Mouse (Mus musculus) mammary gland, adult 2 months (tissue): ENCODE results near the gene Gm21118. TPM values are rescaled to one million over a fixed set of nuclear protein-coding genes. Genes with fewer than 3 reads are reported as not detected.

Experiments
- polyA plus RNA-seq: library from polyadenylated mRNA; depleted of rRNA; stranded (reverse); fragments of >200 nt; gene quantifications from 2 replicates; pipeline ENCODE4 v1.2.3, GENCODE M21; 2012; ENCODE audit warnings: low replicate concordance; rRNA removed

The Gm21118 gene
- not detected in 2 replicates for polyA plus RNA-seq

DNA sequence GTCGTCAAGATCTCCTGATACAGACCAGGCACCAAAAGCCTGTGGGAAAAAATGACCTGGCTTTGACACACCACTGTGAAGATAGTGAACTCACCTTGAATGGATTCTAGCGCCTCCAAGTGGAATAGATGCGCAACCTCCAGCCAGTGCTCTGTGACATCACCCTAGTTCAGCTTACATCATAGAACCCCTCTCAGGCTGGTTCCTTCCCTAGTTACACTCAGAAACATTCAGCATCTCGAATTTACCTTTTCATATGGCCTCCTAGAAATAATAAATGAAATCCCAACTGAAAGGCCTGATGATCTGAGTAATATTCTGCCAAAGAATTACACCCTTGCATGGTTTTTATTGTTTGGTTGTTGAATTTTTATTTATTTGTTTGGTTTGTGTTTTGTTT, at the start of gene Gm21118:
Gene Gm21118 (minus strand): TSS at position 101 of the 400 bp plus-strand sequence.

DNA sequence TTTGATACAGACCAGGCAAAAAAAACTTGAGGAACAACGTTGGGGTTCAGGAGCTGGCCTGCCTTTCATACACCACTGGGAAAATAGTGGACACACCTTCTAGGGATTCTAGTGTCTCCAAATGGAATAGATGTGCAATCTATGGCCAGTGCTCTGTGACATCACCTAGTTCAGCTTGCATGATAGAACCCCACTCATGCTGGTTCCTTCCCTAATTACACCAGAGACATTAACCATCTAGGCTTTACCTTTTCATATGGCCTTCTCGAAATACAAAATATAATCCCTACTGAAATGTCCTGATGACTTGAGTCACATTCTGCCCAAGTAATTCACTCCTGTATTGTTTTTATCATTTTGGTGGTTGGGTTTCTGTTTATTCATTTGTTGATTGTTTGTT, 29.7 kb upstream of the Gm21118 start, which contains the start of the genes Gm29423 and Gm29644:
Gene Gm29423 (minus strand): TSS at position 101 of the 400 bp plus-strand sequence.
Gene Gm29644 (minus strand): TSS at position 157 of the 400 bp plus-strand sequence.

Other genes starting within 250 kb of the Gm21118 start
- not detected in 2 replicates for gene Gm29423, start 29.6 kb upstream of the Gm21118 start, polyA plus RNA-seq
- gene Gm29644, start 29.7 kb upstream of the Gm21118 start, polyA plus RNA-seq, result not detected in 2 replicates
- not detected in 2 replicates for gene Gm20888, start 168.2 kb upstream of the Gm21118 start, polyA plus RNA-seq